Mouse (Mus musculus) neutrophil, adult 59 days (primary cell): ENCODE measurements around the gene Cln6. TPM values are rescaled to one million over a fixed set of nuclear protein-coding genes. Genes with fewer than 3 reads are reported as not detected.

Source experiments
- total RNA-seq, 2 experiments: library from RNA; stranded (reverse); gene quantifications; 1 replicate in 1 of 2; 2 replicates in 1 of 2; pipeline ENCODE4 v1.2.4; 2023

Cln6 gene
- 10 to 100 TPM; 22.5 to 31.6 TPM for total RNA-seq

DNA sequence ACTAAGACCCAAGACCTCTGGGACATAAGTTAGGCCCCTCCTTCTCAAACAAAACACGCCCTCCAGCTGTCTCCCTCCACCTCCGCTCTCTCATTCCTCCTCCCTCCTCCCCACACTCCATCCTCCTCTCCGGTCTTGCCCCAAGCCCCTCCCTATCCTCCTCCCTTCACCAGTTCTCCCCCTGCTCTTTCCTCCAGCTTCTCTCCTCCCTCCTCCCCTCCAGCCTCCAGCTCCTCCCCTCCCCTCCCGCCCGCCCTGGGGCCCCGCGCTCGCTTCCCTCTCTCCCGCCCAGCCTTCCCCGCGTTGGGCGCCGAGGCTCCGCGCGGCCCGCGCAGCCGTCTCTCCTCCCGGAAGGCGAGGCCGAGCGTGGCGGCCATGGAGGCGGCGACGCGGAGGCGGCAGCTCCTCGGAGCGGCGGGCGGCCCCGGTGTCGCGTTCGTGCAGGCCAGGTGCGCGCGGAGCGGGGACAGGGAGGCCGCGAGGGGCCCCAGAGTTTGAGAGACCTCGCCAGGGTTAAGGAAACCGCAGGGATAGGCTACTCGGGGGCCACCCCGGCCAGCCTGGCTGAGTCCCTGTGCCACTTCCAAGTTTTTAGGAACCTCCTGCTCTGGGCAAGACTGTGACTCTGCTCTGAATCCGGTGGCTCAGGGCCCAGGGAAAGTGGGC is at the start of gene Cln6:
Cln6 (plus strand) TSS at position 280 of the 666 bp plus-strand sequence.

DNA sequence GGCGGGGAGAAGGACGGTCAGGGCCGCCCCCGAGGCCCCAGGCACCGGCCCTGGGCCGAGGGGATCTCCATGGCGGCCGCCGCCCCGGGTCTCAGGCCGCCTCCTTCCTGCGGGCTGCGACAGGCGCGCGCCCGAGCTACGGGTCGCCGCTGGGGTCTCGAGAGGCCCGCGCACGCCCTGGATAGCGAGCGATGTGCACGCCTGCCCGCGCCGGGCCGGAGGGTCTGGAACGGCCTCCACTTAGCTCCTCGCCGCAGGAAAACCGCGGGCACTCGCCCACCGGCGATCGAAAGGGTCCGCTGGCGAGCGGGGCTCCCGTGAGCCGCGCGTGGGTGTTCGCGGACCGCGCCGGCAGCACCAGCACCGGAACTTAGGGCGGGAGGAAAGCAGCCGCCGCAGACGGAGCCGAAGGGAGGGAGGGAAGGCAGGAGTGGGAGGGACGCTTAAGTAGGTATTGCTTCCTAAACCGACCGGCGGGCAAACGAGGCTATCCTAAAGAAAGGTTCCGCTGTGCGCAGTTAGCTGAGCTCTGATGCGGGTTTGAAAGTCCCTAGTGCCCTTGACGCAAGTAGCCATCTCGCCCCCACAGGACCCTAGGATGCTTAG is 27.0 kb upstream of the Cln6 start, which contains the start of gene Fem1b:
Fem1b (minus strand) TSS at position 419 of the 606 bp plus-strand sequence.

DNA sequence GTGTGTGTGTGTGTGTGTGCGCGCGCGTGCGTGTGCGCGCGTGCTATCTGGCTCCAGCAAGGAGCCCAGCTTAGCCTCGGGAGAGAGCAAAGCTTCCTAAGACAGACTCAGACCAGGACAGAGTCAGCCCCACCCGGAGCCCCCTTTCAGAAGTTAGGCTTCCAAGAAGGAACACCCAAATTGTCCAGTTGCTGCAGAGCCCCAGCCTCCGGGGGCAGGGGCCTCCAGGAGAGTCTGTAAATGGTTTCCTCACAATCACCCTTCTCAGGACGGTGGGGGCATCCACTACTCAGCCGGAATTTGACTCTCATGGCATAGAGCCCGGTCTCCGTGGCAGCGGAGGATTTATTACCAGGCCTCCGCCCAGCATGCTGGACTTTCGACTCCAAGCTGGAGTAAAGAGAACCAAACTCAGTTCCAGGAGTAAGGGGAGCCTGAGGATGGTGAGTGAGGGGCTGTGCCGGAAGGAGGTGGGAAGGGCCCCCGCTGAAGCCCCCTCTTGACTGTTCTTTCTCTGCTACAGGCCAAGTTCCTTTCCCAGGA is 19.2 kb downstream of the Cln6 start, which contains the start of gene Calml4:
Calml4 (plus strand) TSS at position 362 of the 543 bp plus-strand sequence.

Other genes starting within 250 kb of the Cln6 start
- gene Itga11, start 161.0 kb upstream of the Cln6 start, total RNA-seq = not detected
- gene Fem1b, start 26.9 kb upstream of the Cln6 start, total RNA-seq = 10 to 100 TPM; 10.0 to 12.0 TPM
- gene Calml4, start 19.3 kb downstream of the Cln6 start, total RNA-seq = under 1 TPM in 1 of 2 experiments, not detected in 1; 0.57 TPM
- gene Pias1, start 149.1 kb downstream of the Cln6 start, total RNA-seq = 10 to 100 TPM; 76.5 to 76.9 TPM